Mouse (Mus musculus): ENCODE results near the gene Strn.

Strn gene

DNA sequence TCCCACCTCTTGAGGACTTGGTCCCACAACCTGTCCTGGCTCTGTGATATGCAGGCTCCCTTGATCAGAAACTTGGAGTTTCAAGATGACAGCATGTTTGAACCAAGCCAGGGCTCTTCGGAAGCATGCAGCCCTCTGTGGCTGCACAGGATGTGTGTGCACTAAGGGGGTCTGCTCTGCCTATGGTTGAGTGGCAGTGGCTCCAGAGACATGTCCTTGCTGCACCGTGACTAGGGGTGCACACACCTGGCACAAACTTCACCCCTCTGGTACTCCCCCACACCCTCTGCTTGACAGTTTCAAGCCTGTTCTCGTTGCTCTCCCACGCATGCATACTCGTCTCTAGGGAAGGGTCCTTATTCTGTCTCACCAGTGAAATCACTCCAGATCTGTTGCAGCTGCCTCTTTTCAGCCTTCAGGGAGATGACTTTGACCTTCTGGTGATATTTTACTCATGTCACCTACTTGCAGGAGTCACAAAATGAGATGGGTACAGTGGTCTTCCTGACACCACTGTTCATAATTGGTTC is 118.8 kb downstream of the Strn start:
- DNase-seq (ENCODE audit: low spot score): peak; percentile 26

DNA sequence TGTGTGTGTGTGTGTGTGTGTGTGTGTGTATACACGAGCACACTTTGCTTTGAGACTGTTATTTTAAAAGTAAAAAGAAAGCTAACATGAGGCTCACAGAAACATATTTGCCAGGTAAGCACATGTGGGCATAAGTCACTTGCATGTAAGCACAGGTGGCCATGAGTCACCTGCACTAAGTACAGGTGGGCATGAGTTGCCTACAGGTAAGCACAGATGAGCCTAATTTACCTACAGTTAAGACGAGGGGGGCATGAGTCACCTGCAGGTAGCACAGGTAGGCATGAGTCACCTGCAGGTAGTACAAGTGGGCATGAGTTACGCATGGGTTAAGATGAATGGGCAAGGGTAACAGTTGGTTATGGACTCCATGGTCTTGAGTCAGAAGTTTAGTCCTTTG is 121.9 kb downstream of the Strn start:
- DNase-seq (ENCODE audit: low spot score): no peak

DNA sequence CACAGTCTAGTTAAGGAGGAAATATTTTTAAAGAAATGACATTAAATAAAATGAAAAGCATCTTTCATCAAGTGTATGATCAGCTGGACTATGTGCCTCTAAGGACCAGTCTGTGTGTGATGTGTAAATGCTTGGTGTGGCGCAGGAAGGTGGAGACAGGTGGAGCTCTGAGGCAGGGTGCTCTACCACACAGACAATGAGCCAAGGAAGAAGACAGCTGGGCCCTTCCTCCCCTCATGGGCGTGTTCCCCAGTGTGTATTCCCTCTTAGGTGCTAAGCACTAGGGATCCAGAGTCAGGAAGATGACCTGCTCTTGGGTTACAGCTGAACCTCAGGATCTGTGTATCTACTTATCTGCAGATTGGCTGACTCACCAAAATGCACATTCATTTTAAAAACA is 122.5 kb downstream of the Strn start:
- DNase-seq (ENCODE audit: low spot score): no peak

DNA sequence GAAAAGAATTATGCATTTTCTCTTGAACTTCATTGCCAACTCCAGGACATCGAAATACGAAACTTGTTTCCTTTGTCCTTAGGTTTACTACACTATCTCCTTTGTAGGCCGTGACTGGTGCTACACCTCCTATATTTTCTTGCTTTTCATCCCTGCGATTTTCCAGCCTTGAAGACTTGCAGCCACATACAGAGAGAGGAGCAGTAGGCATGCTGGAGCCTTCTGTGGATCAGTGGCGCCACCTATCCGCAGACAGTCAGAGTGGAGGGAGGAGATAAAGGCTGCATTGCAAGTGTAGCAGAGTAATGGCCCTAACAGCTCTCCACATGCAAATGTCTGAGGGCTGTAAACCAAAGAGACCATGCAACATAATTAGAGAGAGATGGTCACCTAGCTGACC is 125.9 kb downstream of the Strn start:
- peak; percentile 32 for DNase-seq (ENCODE audit: low spot score)

DNA sequence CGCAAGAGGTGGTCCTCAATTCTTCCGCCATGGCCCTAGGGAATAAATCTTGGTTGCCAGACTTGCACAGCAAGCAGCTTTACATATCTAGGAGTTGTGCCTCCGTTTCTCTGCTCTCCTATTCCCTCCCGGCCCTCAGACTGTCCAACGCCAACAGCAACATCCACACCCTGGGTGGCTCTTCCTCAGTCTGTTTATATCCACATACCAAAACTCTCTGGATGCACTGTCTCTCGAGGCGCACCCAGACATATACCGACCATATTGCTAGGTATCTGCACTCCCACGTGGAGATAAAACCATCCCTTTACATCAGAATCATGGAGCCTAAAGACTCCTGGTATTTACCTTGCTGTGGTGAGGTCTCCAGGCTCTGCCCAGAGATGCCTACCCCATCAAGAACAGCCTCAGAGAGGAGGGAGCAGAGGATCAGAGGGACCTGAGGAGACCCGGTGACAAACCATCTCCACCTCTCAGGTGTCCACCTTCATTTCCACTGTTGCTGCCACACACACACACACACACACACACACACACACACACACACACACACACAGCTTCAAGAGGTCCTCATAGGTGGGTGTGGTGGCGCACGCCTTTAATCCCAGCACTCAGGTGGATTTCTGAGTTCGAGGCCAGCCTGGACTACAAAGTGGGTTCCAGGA is 127.7 kb downstream of the Strn start:
- DNase-seq (ENCODE audit: low spot score): no peak

DNA sequence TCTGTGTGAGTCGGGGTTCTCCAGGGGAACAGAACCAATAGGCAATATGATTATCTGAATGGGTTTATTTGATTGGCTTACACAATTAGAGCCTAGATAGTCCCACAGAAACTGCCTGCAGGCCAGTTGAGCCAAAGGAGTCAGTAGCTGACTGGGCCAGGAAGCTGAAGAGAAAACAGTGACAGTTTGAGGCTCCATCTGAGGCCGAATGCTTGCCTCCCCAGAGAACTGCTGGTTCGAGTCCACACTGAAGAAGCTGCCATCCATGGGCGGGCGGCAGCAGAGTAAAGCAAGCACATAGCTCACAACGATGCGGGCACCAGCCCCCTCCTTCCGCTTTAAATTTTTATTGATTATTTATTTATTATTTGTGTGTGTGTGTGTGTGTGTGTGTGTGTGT is 128.3 kb downstream of the Strn start:
- DNase-seq (ENCODE audit: low spot score): no peak

DNA sequence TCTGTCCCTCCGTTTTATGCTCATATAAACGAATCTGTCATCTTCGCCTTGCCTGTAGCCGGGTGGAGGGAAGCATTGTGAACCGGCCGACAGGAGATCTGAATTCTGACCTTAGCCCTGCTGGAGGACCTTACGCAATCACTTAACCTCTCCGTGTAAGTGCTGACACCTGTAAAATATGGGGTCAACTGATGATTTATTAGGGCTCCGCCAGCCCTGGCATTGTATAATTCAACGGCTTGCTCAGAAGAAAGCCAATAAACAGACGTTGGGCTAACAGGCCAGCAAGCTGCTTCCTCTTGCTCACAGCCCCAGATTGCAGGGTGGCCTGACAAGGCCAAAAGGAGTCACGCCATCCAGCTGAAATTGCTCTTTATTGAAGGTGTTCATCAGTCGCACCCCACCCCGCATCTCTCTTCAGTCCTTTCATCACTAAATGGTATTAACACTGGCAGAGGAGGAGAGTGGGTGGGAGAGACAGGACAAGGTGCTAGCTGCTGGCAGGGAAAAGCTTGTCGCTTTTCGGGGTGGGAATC is 128.8 kb downstream of the Strn start:
- DNase-seq (ENCODE audit: low spot score): no peak

DNA sequence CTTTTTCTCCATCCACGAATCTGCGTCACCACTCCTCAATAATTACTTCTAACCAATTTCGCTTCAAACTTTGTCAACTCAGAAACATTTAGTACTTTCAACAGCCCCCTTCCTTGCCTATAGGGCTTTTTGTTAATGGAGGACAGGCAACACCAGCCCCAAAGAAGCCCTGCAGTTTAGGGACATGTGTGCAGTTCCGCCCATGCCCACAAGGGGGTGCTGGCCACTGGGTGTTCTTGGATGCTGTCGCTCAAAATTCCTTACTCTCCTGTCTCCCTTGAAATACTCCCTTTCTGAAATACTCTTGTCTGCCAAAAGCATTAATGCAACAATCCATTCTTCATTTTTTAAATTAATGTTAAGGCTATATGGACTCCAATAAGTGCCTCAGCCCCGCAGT is 132.6 kb downstream of the Strn start:
- peak; percentile 66 for DNase-seq (ENCODE audit: low spot score)

DNA sequence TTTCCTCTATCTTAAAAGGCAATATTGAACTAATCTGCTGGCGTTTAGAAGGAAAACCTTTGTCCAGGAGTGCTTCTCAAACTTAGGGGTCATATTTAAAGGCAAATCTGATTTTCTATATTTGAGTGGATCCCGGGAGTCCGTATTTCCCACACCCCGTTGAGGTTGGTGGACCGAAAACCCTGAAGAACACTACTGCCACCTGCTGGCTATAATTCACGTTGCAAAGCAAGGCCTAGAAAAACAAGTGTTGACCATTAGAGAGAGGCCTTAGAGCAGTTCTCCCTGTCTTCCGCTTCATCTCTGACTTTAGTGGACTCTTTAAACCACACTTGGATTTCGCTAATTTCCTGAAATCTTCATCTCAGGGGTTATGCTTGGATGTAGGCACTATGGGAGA is 133.1 kb downstream of the Strn start:
- peak; percentile 87 for DNase-seq (ENCODE audit: low spot score)

DNA sequence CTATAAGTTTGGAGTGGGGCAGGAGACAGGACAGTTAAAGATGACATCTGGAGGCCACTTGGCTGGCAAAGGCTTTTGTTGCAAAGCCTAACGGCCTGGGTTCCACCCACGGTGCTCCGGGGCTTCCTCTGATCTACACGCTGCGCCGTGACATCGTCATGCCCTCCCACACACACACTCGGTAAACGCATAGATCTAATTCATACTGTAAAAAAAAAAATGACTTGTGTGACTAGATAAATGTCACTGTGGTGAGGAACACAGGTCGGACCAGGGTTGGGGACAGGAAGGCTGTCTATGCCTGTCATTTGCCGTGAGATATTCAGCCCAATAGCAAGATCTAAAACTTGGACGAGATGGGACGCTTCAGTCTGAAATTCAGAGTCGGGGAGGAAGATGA is 134.7 kb downstream of the Strn start:
- no peak for DNase-seq (ENCODE audit: low spot score)

DNA sequence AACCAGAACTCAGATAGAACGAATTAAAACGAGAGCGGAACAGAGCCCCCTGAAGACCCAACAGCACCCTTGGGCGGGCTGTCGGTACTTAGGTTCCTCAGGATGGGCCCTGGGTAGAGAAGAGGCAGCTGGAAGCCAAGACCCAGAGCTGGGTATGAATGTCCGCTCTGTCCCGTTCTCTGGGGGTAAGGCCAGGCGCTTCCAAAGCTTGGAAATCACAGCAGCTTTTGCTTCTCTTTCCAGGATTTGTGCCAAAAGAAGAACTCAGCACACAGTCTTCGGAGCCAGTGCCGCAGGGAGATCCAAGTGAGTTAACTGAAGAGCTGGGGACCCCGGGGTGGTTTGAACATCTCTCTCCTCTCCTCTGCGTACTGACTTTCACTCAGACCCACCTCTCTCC is 135.4 kb downstream of the Strn start:
- DNase-seq (ENCODE audit: low spot score): no peak

DNA sequence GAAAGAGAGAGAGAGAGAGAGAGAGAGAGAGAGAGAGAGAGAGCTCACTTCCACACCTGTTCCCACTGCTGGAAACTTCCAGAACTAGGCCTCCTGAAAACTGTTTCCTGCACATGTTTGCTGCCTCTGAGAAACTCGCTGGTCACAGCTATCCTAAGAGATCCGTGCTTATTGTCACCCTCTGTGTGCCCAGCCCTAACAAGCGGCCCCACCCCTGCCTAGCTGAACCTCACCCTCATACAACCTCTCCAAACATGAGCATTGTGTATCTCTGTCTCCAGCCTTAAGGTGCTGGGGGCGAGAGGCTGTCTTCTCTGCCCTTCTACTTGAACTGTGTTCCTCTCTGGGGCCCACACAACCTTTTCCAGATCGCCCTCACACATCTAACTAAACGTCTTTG is 136.0 kb downstream of the Strn start:
- DNase-seq (ENCODE audit: low spot score): no peak

Data from layer of hippocampus, adult 11-12 months (tissue).